Mouse (Mus musculus): ENCODE measurements around the gene Lancl1.

GRCm38 (mm10) chr1:67048696-67049095, 10.0 kb upstream of the Lancl1 start:
- TF ChIP-seq CTCF (IDR thresholded peaks at IDR 0.05; ENCODE audit: control insufficient read depth, insufficient read depth, insufficient read length) (no peak), MYOG (IDR thresholded peaks at IDR 0.05; ENCODE audit: control insufficient read depth, extremely low read depth, insufficient read length) (no peak), CEBPB (IDR thresholded peaks at IDR 0.05; ENCODE audit: low read depth) (no peak), MAX (IDR thresholded peaks at IDR 0.05) (no peak)

Measured in C2C12 (cell line).